Mouse (Mus musculus) adipocyte (in vitro differentiated cells): ENCODE measurements around the gene Vps4a.
"Not testable (repeated sequence)": the region's sequence is repeated elsewhere in the genome, so short reads cannot be mapped to it uniquely, and the experiment has no call there.

Experiments used
- DNase-seq: peaks from one replicate; pipeline ENCODE4 v3.0.0-alpha.2; 2016; ENCODE audit warnings: low spot score

Vps4a gene

GRCm38 (mm10) chr8:107030650-107031576, at the start of gene Vps4a:
Gene Vps4a, plus strand, starts transcription at chr8:107031222.
- DNase-seq: peak; percentile 93

GRCm38 (mm10) chr8:106985404-106985821, 45.6 kb upstream of the Vps4a start:
- DNase-seq: no peak

DNA sequence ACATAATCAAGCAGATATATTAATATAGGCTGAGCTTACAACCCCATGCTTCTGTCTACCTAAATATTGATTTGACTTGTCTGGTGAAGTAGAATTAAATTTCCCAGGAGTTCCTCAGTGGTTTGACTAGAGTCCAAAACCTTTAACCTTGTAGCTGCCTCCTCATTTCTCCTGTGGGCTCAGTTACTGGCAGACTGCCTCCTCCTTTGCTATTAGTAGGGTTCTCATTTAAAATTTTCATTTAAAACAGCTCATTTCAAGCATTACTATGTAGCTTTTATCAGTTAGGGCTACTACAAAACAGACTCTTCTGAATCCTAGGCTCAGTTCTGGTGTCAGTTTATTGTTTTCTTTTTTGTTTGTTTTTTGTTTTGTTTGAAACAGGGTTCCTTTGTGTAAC, 45.1 kb upstream of the Vps4a start:
- DNase-seq: peak; percentile 76

DNA sequence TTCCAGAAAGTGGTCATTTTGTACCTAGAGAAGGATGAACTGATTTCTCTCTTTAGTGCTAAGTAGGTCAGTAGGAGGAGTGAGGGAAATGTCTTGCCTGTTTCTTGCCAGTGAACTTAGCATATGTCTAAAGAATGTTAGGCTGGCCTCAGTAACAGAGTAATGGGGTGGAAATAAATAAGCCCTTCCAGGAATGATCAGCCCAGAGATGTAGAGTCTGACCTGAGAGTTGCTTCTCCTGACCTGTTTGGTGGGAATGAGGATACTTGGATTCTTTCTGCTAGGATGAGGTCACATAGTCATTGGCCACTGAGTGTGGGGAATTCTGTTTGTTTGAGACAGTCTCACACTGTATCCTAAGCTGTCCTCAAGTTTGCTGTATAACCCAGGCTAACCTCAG, 43.5 kb upstream of the Vps4a start:
- peak; percentile 26 for DNase-seq

DNA sequence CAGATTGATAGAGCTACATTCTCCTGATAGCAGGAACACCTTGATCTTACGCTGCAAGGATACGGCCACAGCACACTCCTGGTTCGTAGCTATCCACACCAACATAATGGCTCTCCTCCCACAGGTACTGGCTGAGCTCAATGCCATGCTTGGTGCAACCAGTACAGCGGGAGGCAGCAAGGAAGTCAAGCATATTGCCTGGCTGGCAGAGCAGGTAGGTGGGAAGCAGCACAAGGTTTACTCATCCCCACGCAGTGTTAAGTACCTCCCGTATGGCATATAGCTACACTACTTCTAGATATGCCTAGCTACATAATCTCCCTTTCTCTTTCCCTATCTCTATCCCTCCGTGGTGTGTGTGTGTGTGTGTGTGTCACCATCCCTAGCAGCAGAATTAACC, 39.6 kb upstream of the Vps4a start:
- no peak for DNase-seq

GRCm38 (mm10) chr8:106996339-106996738, 34.7 kb upstream of the Vps4a start:
- not testable (repeated sequence) for DNase-seq

DNA sequence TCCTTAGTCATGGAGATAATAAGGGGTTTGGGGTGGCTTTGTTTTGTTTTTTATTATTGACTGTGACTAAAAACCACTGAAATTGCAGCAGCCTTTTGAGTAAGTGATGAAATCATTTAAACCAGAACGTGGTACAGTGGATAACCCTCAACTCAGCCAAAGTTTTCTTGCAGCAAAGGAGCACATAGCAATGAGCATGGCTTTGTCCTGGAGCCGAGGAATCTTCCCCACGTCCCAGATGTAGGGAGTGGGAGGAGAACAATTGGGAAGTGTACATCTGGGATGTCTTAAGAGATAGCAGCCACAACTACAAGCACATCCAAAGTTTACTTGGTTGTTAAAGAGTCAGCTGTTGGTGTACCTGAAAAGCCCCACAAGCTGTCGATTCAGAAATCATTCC, 33.6 kb upstream of the Vps4a start:
- no peak for DNase-seq

GRCm38 (mm10) chr8:106999068-106999467, 32.0 kb upstream of the Vps4a start:
- peak; percentile 77 for DNase-seq

- peak; percentile 93 for DNase-seq
Measured at GRCm38 (mm10) chr8:107002532-107002931, 28.5 kb upstream of the Vps4a start.

DNA sequence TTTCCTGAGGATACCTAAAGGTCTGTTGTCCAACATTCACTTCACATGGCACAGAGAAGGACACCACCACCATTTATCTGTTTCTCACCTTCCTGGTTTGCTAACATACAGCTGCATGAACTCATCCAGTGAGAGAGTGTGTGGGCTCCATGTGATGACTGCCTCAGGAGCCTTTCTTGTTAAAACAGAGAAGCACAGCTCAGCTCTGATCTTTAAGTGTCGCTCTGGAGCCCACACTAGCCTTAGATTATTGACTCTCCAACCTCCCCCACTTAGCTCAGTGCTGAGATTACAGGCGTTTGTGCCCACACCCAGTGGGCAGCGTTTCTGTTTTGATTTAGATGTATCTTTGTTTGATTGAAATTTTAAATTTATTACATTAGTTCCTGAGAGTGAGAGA, 23.2 kb upstream of the Vps4a start:
- DNase-seq: no peak

- peak; percentile 58 for DNase-seq
Measured at GRCm38 (mm10) chr8:107012666-107013065, 18.4 kb upstream of the Vps4a start.

GRCm38 (mm10) chr8:107014915-107015314, 16.1 kb upstream of the Vps4a start:
- DNase-seq: no peak

GRCm38 (mm10) chr8:107023479-107023878, 7.5 kb upstream of the Vps4a start:
- no peak for DNase-seq

GRCm38 (mm10) chr8:107029310-107029709, 1.7 kb upstream of the Vps4a start:
- no peak for DNase-seq

- no peak for DNase-seq
Measured at GRCm38 (mm10) chr8:107030058-107030457, 964 bp upstream of the Vps4a start.

DNA sequence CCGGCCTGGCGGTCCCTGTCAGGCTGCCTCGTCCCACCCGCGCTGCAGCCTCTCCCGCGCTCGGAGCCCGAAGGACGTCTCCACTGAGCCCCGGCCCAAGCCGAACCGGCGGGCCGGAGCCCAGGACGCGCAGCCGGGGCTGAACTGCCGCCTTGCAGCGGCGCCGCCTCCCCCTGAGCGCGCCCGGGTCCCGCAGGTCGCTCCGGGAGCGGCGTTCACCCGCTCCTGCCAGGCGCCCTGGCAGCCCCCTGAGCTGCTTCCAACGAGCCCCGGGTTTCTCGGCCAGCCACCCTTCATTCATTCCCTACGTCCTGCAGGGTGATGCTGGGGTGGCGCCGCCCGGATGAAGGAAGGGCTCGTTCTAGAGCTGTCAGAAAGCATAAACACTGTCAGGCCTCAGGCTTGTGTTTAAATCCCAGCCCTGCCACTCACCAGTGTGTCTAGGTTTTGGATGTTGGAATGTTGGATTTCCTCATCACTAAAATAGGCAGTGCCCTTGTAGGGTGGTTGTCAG, 612 bp downstream of the Vps4a start:
- peak; percentile 41 for DNase-seq

- DNase-seq: not testable (repeated sequence)
Measured at GRCm38 (mm10) chr8:107033609-107034008, 2.6 kb downstream of the Vps4a start.

GRCm38 (mm10) chr8:107035641-107036040, 4.6 kb downstream of the Vps4a start:
- no peak for DNase-seq

DNA sequence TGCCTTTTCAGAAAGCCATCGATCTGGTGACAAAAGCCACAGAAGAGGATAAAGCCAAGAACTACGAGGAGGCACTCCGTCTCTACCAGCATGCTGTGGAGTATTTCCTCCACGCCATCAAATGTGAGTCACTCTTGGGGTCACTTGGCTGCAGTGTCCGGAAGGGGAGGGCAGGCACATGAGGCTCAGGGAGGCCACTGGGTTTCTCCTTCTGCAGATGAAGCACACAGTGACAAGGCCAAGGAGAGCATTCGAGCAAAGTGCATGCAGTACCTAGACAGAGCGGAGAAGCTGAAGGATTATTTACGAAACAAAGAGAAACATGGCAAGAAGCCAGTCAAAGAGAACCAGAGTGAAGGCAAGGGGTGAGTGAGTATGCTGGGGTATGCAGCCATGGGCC, 5.6 kb downstream of the Vps4a start:
- DNase-seq: peak; percentile 34

- DNase-seq: no peak
Measured at GRCm38 (mm10) chr8:107040632-107041031, 9.6 kb downstream of the Vps4a start.

GRCm38 (mm10) chr8:107045478-107045877, 14.5 kb downstream of the Vps4a start:
- DNase-seq: no peak

DNA sequence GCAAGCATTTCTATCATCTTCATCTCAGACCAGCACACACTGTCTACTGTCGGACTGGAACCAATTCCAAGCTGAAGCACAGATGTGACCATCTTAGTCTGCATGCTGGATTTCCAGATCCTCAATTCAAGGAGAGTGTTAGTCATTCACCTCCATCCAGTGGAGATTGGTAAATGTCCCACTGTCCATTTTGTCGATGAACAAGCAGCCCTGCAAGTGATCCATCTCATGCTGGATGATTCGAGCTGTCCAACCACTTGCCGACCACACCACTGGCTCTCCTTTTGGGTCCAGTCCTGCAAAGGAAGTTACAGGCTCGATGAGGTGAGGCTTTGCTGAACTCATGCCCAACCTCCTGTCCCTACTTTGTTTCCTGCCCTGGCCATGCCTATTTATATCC, 16.0 kb downstream of the Vps4a start:
- DNase-seq: no peak
